Mouse (Mus musculus): ENCODE results near the gene C530008M17Rik.

Gene C530008M17Rik

GRCm38 (mm10) chr5:76665421-76665820 is 9.1 kb downstream of the C530008M17Rik start:
- DNase-seq (ENCODE audit: low read depth) = no peak

- no peak for DNase-seq (ENCODE audit: low read depth)
Observed at GRCm38 (mm10) chr5:76666026-76666756, 9.9 kb downstream of the C530008M17Rik start.

GRCm38 (mm10) chr5:76668118-76668517 is 11.8 kb downstream of the C530008M17Rik start:
- no peak for DNase-seq (ENCODE audit: low read depth)

- no peak for DNase-seq (ENCODE audit: low read depth)
Observed at GRCm38 (mm10) chr5:76668547-76668946, 12.2 kb downstream of the C530008M17Rik start.

- no peak for DNase-seq (ENCODE audit: low read depth)
Observed at GRCm38 (mm10) chr5:76670183-76670582, 13.9 kb downstream of the C530008M17Rik start.

GRCm38 (mm10) chr5:76674022-76674653 is 17.8 kb downstream of the C530008M17Rik start:
- no peak for DNase-seq (ENCODE audit: low read depth)

GRCm38 (mm10) chr5:76675369-76675768 is 19.1 kb downstream of the C530008M17Rik start:
- DNase-seq (ENCODE audit: low read depth) = no peak

- peak; percentile 41 for DNase-seq (ENCODE audit: low read depth)
Observed at GRCm38 (mm10) chr5:76680959-76681358, 24.6 kb downstream of the C530008M17Rik start.

GRCm38 (mm10) chr5:76681895-76682656 is 25.8 kb downstream of the C530008M17Rik start:
- no peak for DNase-seq (ENCODE audit: low read depth)

GRCm38 (mm10) chr5:76683455-76683854 is 27.1 kb downstream of the C530008M17Rik start:
- no peak for DNase-seq (ENCODE audit: low read depth)

GRCm38 (mm10) chr5:76684658-76685605 is 28.6 kb downstream of the C530008M17Rik start:
- DNase-seq (ENCODE audit: low read depth) = no peak

- no peak for DNase-seq (ENCODE audit: low read depth)
Observed at GRCm38 (mm10) chr5:76687961-76688600, 31.8 kb downstream of the C530008M17Rik start.

GRCm38 (mm10) chr5:76688643-76689042 is 32.3 kb downstream of the C530008M17Rik start:
- no peak for DNase-seq (ENCODE audit: low read depth)

GRCm38 (mm10) chr5:76690177-76690593 is 33.9 kb downstream of the C530008M17Rik start:
- DNase-seq (ENCODE audit: low read depth) = no peak

GRCm38 (mm10) chr5:76691251-76691650 is 34.9 kb downstream of the C530008M17Rik start:
- no peak for DNase-seq (ENCODE audit: low read depth)

GRCm38 (mm10) chr5:76691706-76692424 is 35.6 kb downstream of the C530008M17Rik start:
- no peak for DNase-seq (ENCODE audit: low read depth)

GRCm38 (mm10) chr5:76697536-76697935 is 41.2 kb downstream of the C530008M17Rik start:
- DNase-seq (ENCODE audit: low read depth) = no peak

- no peak for DNase-seq (ENCODE audit: low read depth)
Observed at GRCm38 (mm10) chr5:76698187-76698586, 41.9 kb downstream of the C530008M17Rik start.

- DNase-seq (ENCODE audit: low read depth) = no peak
Observed at GRCm38 (mm10) chr5:76701127-76701853, 45.0 kb downstream of the C530008M17Rik start.

- no peak for DNase-seq (ENCODE audit: low read depth)
Observed at GRCm38 (mm10) chr5:76702104-76702503, 45.8 kb downstream of the C530008M17Rik start.

All from naive thymus-derived CD4-positive, alpha-beta T cell, adult 2 months (primary cell).